Mouse (Mus musculus) E14TG2a.4 (cell line): ENCODE results near the gene Map4k2.

Source experiments
- H3K27me3 ChIP-seq: 2 replicates; pipeline ENCODE4 v1.6.1; 2014; ENCODE audit warnings: low read length, control low read depth; ENCODE audit not compliant: insufficient read depth
- H3K36me3 ChIP-seq: 2 replicates; pipeline ENCODE4 v1.6.1; 2014; ENCODE audit warnings: low read length, control low read depth; ENCODE audit not compliant: insufficient read depth
- H3K4me1 ChIP-seq: replicated peaks from 2 replicates; pipeline ENCODE4 v1.6.1; 2014; ENCODE audit warnings: low read depth, low read length, control low read depth
- H3K4me3 ChIP-seq: replicated peaks from 2 replicates; pipeline ENCODE4 v1.5.1; 2014; ENCODE audit warnings: mild to moderate bottlenecking, low read length
- H3K9me3 ChIP-seq: 2 replicates; pipeline ENCODE4 v1.6.1; 2014; ENCODE audit warnings: low read length, control low read depth
- CTCF ChIP-seq: conservative IDR thresholded peaks from 2 replicates; pipeline ENCODE4 v1.5.1; 2014; ENCODE audit warnings: low read length
- NANOG ChIP-seq: IDR thresholded peaks from 2 replicates; pipeline ENCODE4 v1.6.1; 2014; ENCODE audit warnings: borderline replicate concordance, low read length, mixed read lengths
- POU5F1 ChIP-seq: IDR thresholded peaks from 2 replicates; pipeline ENCODE4 v1.6.1; 2014; ENCODE audit warnings: low read length, borderline replicate concordance

The Map4k2 gene

GRCm38 (mm10) chr19:6331719-6332516, 9.0 kb upstream of the Map4k2 start:
- H3K4me1 ChIP-seq = peaks cover 39% of the 10 kb centered on the region
- H3K9me3 ChIP-seq = no peaks in the 10 kb centered on the region
- H3K4me3 ChIP-seq = peak overlapping the region; percentile 27
- peaks cover 12% of the 10 kb centered on the region for H3K36me3 ChIP-seq
- TF ChIP-seq CTCF (peak; percentile 68), NANOG (no peak)
- H3K27me3 ChIP-seq = no peaks in the 10 kb centered on the region

GRCm38 (mm10) chr19:6333761-6334595, 7.0 kb upstream of the Map4k2 start:
- H3K4me3 ChIP-seq = peak overlapping the region; percentile 91
- H3K36me3 ChIP-seq = peaks cover 26% of the 10 kb centered on the region
- H3K27me3 ChIP-seq = no peaks in the 10 kb centered on the region
- TF ChIP-seq NANOG = no peak
- no peak for TF ChIP-seq POU5F1
- no peak for TF ChIP-seq CTCF
- H3K9me3 ChIP-seq = no peaks in the 10 kb centered on the region
- H3K4me1 ChIP-seq = peaks cover 59% of the 10 kb centered on the region

GRCm38 (mm10) chr19:6334673-6335457, 6.1 kb upstream of the Map4k2 start, which contains the start of gene Men1:
Gene Men1, plus strand, starts transcription at chr19:6334979.
- Histone ChIP-seq H3K36me3 (peaks cover 35% of the 10 kb centered on the region), H3K27me3 (no peaks in the 10 kb centered on the region), H3K4me1 (peaks cover 68% of the 10 kb centered on the region), H3K4me3 (peak within 1 kb of the TSS; percentile 91), H3K9me3 (no peaks in the 10 kb centered on the region)
- TF ChIP-seq CTCF (no peak), NANOG (no peak), POU5F1 (no peak)

GRCm38 (mm10) chr19:6335458-6335827, 5.5 kb upstream of the Map4k2 start:
- H3K36me3 ChIP-seq = peaks cover 40% of the 10 kb centered on the region
- no peaks in the 10 kb centered on the region for H3K27me3 ChIP-seq
- H3K4me1 ChIP-seq = peaks cover 74% of the 10 kb centered on the region
- H3K4me3 ChIP-seq = peak overlapping the region; percentile 91
- TF ChIP-seq POU5F1 (no peak), CTCF (no peak), NANOG (no peak)
- H3K9me3 ChIP-seq = no peaks in the 10 kb centered on the region

- peak overlapping the region; percentile 20; the same call in 1 of the 2 replicates for H3K4me3 ChIP-seq
- H3K9me3 ChIP-seq = no peaks in the 10 kb centered on the region
- peaks cover 6% of the 10 kb centered on the region; the same call in 1 of the 2 replicates for H3K27me3 ChIP-seq
- TF ChIP-seq CTCF (no peak), POU5F1 (no peak)
- peaks cover 41% of the 10 kb centered on the region for H3K36me3 ChIP-seq
- H3K4me1 ChIP-seq = peaks cover 76% of the 10 kb centered on the region
Measured at GRCm38 (mm10) chr19:6336920-6337319, 4.0 kb upstream of the Map4k2 start.

GRCm38 (mm10) chr19:6338171-6338570, 2.8 kb upstream of the Map4k2 start:
- peaks cover 48% of the 10 kb centered on the region for H3K36me3 ChIP-seq
- H3K4me1 ChIP-seq = peaks cover 85% of the 10 kb centered on the region
- H3K27me3 ChIP-seq = peaks cover 14% of the 10 kb centered on the region; the same call in 1 of the 2 replicates
- H3K4me3 ChIP-seq = no peak overlapping the region
- TF ChIP-seq CTCF (no peak), POU5F1 (no peak), NANOG (no peak)
- H3K9me3 ChIP-seq = no peaks in the 10 kb centered on the region

GRCm38 (mm10) chr19:6338716-6339115, 2.2 kb upstream of the Map4k2 start:
- TF ChIP-seq NANOG (no peak), CTCF (no peak), POU5F1 (no peak)
- Histone ChIP-seq H3K4me3 (no peak overlapping the region), H3K36me3 (peaks cover 51% of the 10 kb centered on the region), H3K9me3 (no peaks in the 10 kb centered on the region), H3K4me1 (peaks cover 85% of the 10 kb centered on the region), H3K27me3 (peaks cover 14% of the 10 kb centered on the region; the same call in 1 of the 2 replicates)

- Histone ChIP-seq H3K27me3 (peaks cover 14% of the 10 kb centered on the region; the same call in 1 of the 2 replicates), H3K9me3 (no peaks in the 10 kb centered on the region), H3K4me3 (no peak overlapping the region; the same call in 1 of the 2 replicates), H3K4me1 (peaks cover 83% of the 10 kb centered on the region), H3K36me3 (peaks cover 55% of the 10 kb centered on the region)
- no peak for TF ChIP-seq NANOG
- TF ChIP-seq POU5F1 = no peak
- no peak for TF ChIP-seq CTCF
Measured at GRCm38 (mm10) chr19:6339191-6339590, 1.7 kb upstream of the Map4k2 start.
